Mouse (Mus musculus) testis, adult 2 months (tissue): ENCODE data around the gene Slc48a1.

Experiments used
- CTCF ChIP-seq: fragments of 200-500 bp; IDR thresholded peaks from 2 replicates; pipeline ENCODE4 v1.5.1; 2012; ENCODE audit warnings: low read depth, mild to moderate bottlenecking, inconsistent platforms, low read length, moderate library complexity; ENCODE audit not compliant: control insufficient read depth, insufficient read depth, insufficient replicate concordance
- POLR2A ChIP-seq: fragments of 200-500 bp; IDR thresholded peaks from 2 replicates; pipeline ENCODE4 v1.6.1; 2012; ENCODE audit warnings: low read depth, mild to moderate bottlenecking, inconsistent platforms, low read length, moderate library complexity; ENCODE audit not compliant: control insufficient read depth

DNA sequence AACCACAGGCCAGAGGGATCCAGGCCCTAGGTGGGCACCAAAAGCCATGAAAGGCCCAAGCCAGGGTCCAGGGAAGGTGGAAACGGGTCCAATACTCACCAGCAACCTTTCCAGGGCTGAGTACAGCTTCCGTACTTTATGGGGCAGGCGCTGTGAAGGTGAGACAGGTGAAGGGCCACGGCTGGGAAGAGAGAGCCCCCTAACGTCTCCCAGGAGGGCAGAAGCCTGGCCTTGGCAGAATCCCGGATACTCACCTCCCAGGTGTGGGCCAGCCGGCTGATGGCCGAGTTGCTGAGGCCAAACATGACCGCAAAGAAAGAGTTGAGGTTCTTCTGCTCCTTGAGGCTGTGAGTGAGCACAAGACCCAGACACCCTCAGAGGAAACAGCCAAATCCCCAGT lies 28.9 kb upstream of the Slc48a1 start:
- TF ChIP-seq POLR2A (no peak), CTCF (no peak)
